7 mouse cellular contexts compared by ENCODE assay signal in the genomic region with DNA sequence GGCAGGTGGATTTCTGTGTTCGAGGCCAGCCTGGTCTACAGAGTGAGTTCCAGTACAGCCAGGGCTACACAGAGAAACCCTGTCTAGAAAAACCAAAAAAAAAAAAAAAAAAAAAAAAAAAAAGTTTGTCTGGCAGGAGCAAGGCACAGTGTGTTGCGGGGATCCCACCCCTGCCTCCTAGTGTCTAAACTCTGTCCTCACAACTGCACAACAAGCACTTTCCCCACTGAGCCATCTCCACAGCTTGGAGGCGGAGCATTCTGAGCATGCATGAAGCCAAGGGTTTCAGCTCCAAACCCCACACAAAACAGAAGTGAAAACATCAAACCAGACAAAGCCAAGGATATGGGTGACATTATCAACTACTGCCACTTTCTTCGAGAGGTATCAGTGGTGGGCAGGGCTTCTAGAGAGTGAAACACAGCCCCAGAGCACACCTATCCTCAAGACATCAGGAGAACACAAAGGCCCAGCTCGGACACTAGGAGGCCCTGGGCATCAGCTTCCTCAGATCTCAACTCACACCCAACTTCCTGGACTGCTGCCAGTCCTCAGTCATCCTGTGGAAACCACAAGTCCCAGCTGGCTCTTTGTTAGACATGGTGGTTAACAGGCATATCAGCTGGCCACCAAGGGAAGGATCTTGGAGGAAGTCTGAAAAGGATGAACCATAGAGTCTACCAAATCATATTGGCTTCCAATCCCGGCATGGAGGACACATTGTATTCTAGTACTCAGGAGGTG. TPM values are rescaled to one million over a fixed set of nuclear protein-coding genes. Genes with fewer than 3 reads are reported as not detected.
A peak's percentile ranks its signal among the peaks of the same experiment; 100 is the strongest.
DNase-seq lines count a peak whose midpoint lies in the region; ATAC-seq and TF ChIP-seq lines count a peak whose summit lies in the region.

No protein-coding gene starts in this region.

- H3K27me3 ChIP-seq in liver, adult 2 months (ENCODE audit: control insufficient read depth, insufficient read depth, low read length): no peaks in the 10 kb centered on the region

- no peak overlapping the region for H3K4me3 ChIP-seq in bone marrow macrophage, adult 2 months (ENCODE audit: insufficient read depth, low read length)
- H3K4me3 ChIP-seq in liver, adult 2 months (ENCODE audit: insufficient read depth, low read depth, low read length): no peak overlapping the region

- H3K79me2 ChIP-seq in liver, adult 2 months (ENCODE audit: control insufficient read depth, insufficient read depth, low read length): peaks cover 9% of the 10 kb centered on the region; the same call in 1 of the 2 replicates

- TF ChIP-seq POLR2A in bone marrow macrophage, adult 2 months (IDR thresholded peaks at IDR 0.05; ENCODE audit: borderline replicate concordance, low read depth, low read length): no peak
- TF ChIP-seq POLR2A in liver, adult 2 months (IDR thresholded peaks at IDR 0.05; ENCODE audit: extremely low read depth, insufficient read depth, low read length): no peak

- H3K9ac ChIP-seq in liver, adult 2 months (ENCODE audit: low read depth, low read length): no peak overlapping the region

- peaks cover 11% of the 10 kb centered on the region; the same call in 1 of the 2 replicates for H3K36me3 ChIP-seq in liver, adult 2 months (ENCODE audit: control insufficient read depth, insufficient read depth, low read length)

- TF ChIP-seq CTCF in bone marrow macrophage, adult 2 months (IDR thresholded peaks at IDR 0.05; ENCODE audit: low read depth, low read length): no peak; the same call in 1 of the 2 replicates
- 0 out of 2 replicates have a peak, but pooled peaks have one; percentile 25 for TF ChIP-seq CTCF in liver, adult 2 months (IDR thresholded peaks at IDR 0.05; ENCODE audit: low read depth, low read length)

- H3K27ac ChIP-seq in bone marrow macrophage, adult 2 months (ENCODE audit: insufficient read depth, low read depth, low read length): peak overlapping the region; percentile 76
- no peak overlapping the region for H3K27ac ChIP-seq in liver, adult 2 months (replicated peaks; ENCODE audit: insufficient read depth, low read depth, low read length)

- H3K4me1 ChIP-seq in bone marrow macrophage, adult 2 months (ENCODE audit: control insufficient read depth, insufficient read depth, low read length): peaks cover 27% of the 10 kb centered on the region
- H3K4me1 ChIP-seq in liver, adult 2 months (ENCODE audit: control insufficient read depth, insufficient read depth, low read length): 0 out of 2 replicates have a peak, but pooled peaks cover 2% of the 10 kb centered on the region

- 79% methylated on average over 6 of the region's 6 CpGs for WGBS in liver, adult 2 months

- intact Hi-C loops in left cerebral cortex, postnatal 14 days (cut with DNase I): no loop called here

- ATAC-seq in monocyte, adult 5-6 weeks (replicated peaks; ENCODE audit: insufficient number of reproducible peaks, low FRiP score, low TSS enrichment, poor library complexity, severe bottlenecking): peak; percentile 49

- DNase-seq in left cerebral cortex, postnatal 14 days (ENCODE audit: low spot score in 2 of 2): peak; percentile 52 to 61
- DNase-seq in left cerebral cortex, adult 11 months (ENCODE audit: low spot score): no peak
- no peak for DNase-seq in liver, adult 2 months (ENCODE audit: extremely low read depth, low read depth, low spot score)
- no peak for DNase-seq in frontal cortex, postnatal 10 days (ENCODE audit: low spot score in 2 of 2)
- no peak for DNase-seq in left cerebral cortex, adult 18-20 months (ENCODE audit: low spot score in 2 of 2)

RNA-seq across cellular contexts. Expression of gene Slc35e1, which starts 6.8 kb away (rescaled TPM):
- 10 to 100 TPM; 50.8 to 53.8 TPM for total RNA-seq in left cerebral cortex, postnatal 14 days (2021)
- 28.8 and 34.5 TPM in 2 replicates for polyA plus RNA-seq in bone marrow macrophage, adult 2 months (2012; ENCODE audit: insufficient read depth, insufficient read length, missing spikeins)
- 20.0 and 26.5 TPM in 2 replicates for total RNA-seq in liver, adult 2 months (2014; rRNA removed)
- polyA plus RNA-seq in liver, adult 2 months (2012; rRNA removed): 55.6 and 59.8 TPM in 2 replicates
- 35.6 to 42.2 TPM (median 39.3 TPM) in 3 replicates for total RNA-seq in monocyte, adult 5-6 weeks (2017)
- total RNA-seq in left cerebral cortex, adult 18-20 months (2021): 10 to 100 TPM; 54.9 to 55.8 TPM

RNA-seq across cellular contexts. Expression of gene Cherp, which starts 10.6 kb away (rescaled TPM):
- 10 to 100 TPM; 68.9 to 77.4 TPM for total RNA-seq in left cerebral cortex, postnatal 14 days (2021)
- polyA plus RNA-seq in bone marrow macrophage, adult 2 months (2012; ENCODE audit: insufficient read depth, insufficient read length, missing spikeins): 43.8 and 48.8 TPM in 2 replicates
- 5.3 and 6.7 TPM in 2 replicates for total RNA-seq in liver, adult 2 months (2014; rRNA removed)
- polyA plus RNA-seq in liver, adult 2 months (2012; rRNA removed): 16.2 and 22.7 TPM in 2 replicates
- 16.7 to 20.2 TPM (median 18.6 TPM) in 3 replicates for total RNA-seq in monocyte, adult 5-6 weeks (2017)
- total RNA-seq in left cerebral cortex, adult 18-20 months (2021): 10 to 100 TPM; 70.4 to 72.7 TPM

RNA-seq across cellular contexts. Expression of gene 1700030K09Rik, which starts 41.9 kb away (rescaled TPM):
- total RNA-seq in left cerebral cortex, postnatal 14 days (2021): 10 to 100 TPM; 11.4 to 12.6 TPM
- polyA plus RNA-seq in bone marrow macrophage, adult 2 months (2012; ENCODE audit: insufficient read depth, insufficient read length, missing spikeins): 6.2 and 13.5 TPM in 2 replicates
- 1.8 and 2.1 TPM in 2 replicates for total RNA-seq in liver, adult 2 months (2014; rRNA removed)
- polyA plus RNA-seq in liver, adult 2 months (2012; rRNA removed): 2.5 and 3.6 TPM in 2 replicates
- total RNA-seq in monocyte, adult 5-6 weeks (2017): 1.2 to 3.6 TPM (median 3.4 TPM) in 3 replicates
- total RNA-seq in left cerebral cortex, adult 18-20 months (2021): 1 to 10 TPM; 9.2 to 9.5 TPM

RNA-seq across cellular contexts. Expression of gene Calr3, which starts 42.0 kb away (rescaled TPM):
- total RNA-seq in left cerebral cortex, postnatal 14 days (2021): 1 to 10 TPM in 1 of 2 experiments, under 1 TPM in 1; 0.86 to 1.2 TPM
- 0.52 and 0.79 TPM in 2 replicates for polyA plus RNA-seq in bone marrow macrophage, adult 2 months (2012; ENCODE audit: insufficient read depth, insufficient read length, missing spikeins)
- total RNA-seq in liver, adult 2 months (2014; rRNA removed): 2.2 and 3.1 TPM in 2 replicates
- 0.54 TPM in 2 replicates for polyA plus RNA-seq in liver, adult 2 months (2012; rRNA removed)
- 0.64 TPM in 1 of 3 replicates, not detected in the others for total RNA-seq in monocyte, adult 5-6 weeks (2017)
- 1 to 10 TPM; 1.0 to 1.1 TPM for total RNA-seq in left cerebral cortex, adult 18-20 months (2021)

Comparison
In these comparisons a context has a peak if more than half of its experiments do, and no peak if none do; other contexts are left out.
1. DNase-seq: peak in left cerebral cortex, postnatal 14 days (2 of 2); none in left cerebral cortex, adult 11 months (single experiment), liver, adult 2 months (single experiment), frontal cortex, postnatal 10 days (0 of 2) and left cerebral cortex, adult 18-20 months (0 of 2).